Mouse (Mus musculus) layer of hippocampus, postnatal 25 days (tissue): Measurements from ENCODE around the gene Akap8l. TPM values are rescaled to one million over a fixed set of nuclear protein-coding genes. Genes with fewer than 3 reads are reported as not detected.

Source experiments
- DNase-seq, 2 experiments: peaks; one replicate each; pipeline ENCODE4 v3.0.0; 2022; ENCODE audit warnings: mixed read lengths in 2 of 2, low spot score in 1 of 2; ENCODE audit errors: extremely low spot score in 1 of 2
- total RNA-seq, 2 experiments: library from RNA; stranded (reverse); gene quantifications; 2 replicates each; pipeline ENCODE4 v1.2.3; 2021

The Akap8l gene
- total RNA-seq, result 100 to 1,000 TPM; 140 to 197 TPM

- peak; percentile 87 to 90 for DNase-seq
Observed at GRCm38 (mm10) chr17:32350382-32350983, at the start of gene Akap8l. Gene Akap8l, minus strand, starts transcription at chr17:32350607.

- DNase-seq, result no peak
Observed at GRCm38 (mm10) chr17:32396266-32396665, 45.9 kb upstream of the Akap8l start.

GRCm38 (mm10) chr17:32393944-32394343, 43.5 kb upstream of the Akap8l start:
- no peak for DNase-seq

- peak; percentile 89 to 91 for DNase-seq
Observed at GRCm38 (mm10) chr17:32389101-32389659, 38.8 kb upstream of the Akap8l start, which contains the start of gene Wiz. Gene Wiz, minus strand, starts transcription at chr17:32389439.

GRCm38 (mm10) chr17:32388370-32389100, 38.1 kb upstream of the Akap8l start:
- DNase-seq, result peak in 1 of 2 experiments; percentile 47

- DNase-seq, result no peak
Observed at GRCm38 (mm10) chr17:32387986-32388369, 37.6 kb upstream of the Akap8l start.

- DNase-seq, result peak in 1 of 2 experiments; percentile 39
Observed at GRCm38 (mm10) chr17:32386659-32387432, 36.4 kb upstream of the Akap8l start.

GRCm38 (mm10) chr17:32383661-32384060, 33.3 kb upstream of the Akap8l start:
- no peak for DNase-seq

GRCm38 (mm10) chr17:32382576-32382975, 32.2 kb upstream of the Akap8l start:
- no peak for DNase-seq

- DNase-seq, result no peak
Observed at GRCm38 (mm10) chr17:32378786-32379185, 28.4 kb upstream of the Akap8l start.

- DNase-seq, result no peak
Observed at GRCm38 (mm10) chr17:32377137-32377536, 26.7 kb upstream of the Akap8l start.

- DNase-seq, result no peak
Observed at GRCm38 (mm10) chr17:32376475-32376874, 26.1 kb upstream of the Akap8l start.

GRCm38 (mm10) chr17:32368991-32369578, 18.7 kb upstream of the Akap8l start:
- DNase-seq, result no peak

GRCm38 (mm10) chr17:32367706-32368105, 17.3 kb upstream of the Akap8l start:
- no peak for DNase-seq

- DNase-seq, result no peak
Observed at GRCm38 (mm10) chr17:32365296-32365695, 14.9 kb upstream of the Akap8l start.

GRCm38 (mm10) chr17:32364850-32365249, 14.4 kb upstream of the Akap8l start:
- no peak for DNase-seq

- DNase-seq, result peak; percentile 76 to 78
Observed at GRCm38 (mm10) chr17:32364331-32364730, 13.9 kb upstream of the Akap8l start.

- DNase-seq, result no peak
Observed at GRCm38 (mm10) chr17:32363821-32364301, 13.5 kb upstream of the Akap8l start.

GRCm38 (mm10) chr17:32362686-32363085, 12.3 kb upstream of the Akap8l start:
- DNase-seq, result no peak

GRCm38 (mm10) chr17:32359928-32360327, 9.5 kb upstream of the Akap8l start:
- DNase-seq, result no peak
